In genomic region chr5:37091171-37091628, GRCm38 (mm10) we compare ENCODE assay signal across 8 mouse cellular contexts. TPM values are rescaled to one million over a fixed set of nuclear protein-coding genes. Genes with fewer than 3 reads are reported as not detected.
DNase-seq lines count a peak whose midpoint lies in the region; ATAC-seq lines count a peak whose summit lies in the region.

No protein-coding gene starts in this region.

- DNase-seq in lung, postnatal 10 days = no peak
- DNase-seq in cerebellum, postnatal 10 days = peak; percentile 76 to 81
- peak; percentile 65 for DNase-seq in hindbrain, embryonic 14.5 days (ENCODE audit: low spot score)
- no peak for DNase-seq in gastrocnemius, adult 8-10 months (ENCODE audit: low spot score in 2 of 2)
- no peak for DNase-seq in right cerebral cortex, postnatal 36 days (ENCODE audit: low spot score in 2 of 2)
- DNase-seq in spleen, postnatal 14 days (ENCODE audit: low spot score in 2 of 2) = no peak

- peak overlapping the region; percentile 41 for H3K4me2 ChIP-seq in lung, embryonic 16.5 days (ENCODE audit: low read depth, low read length)
- peak overlapping the region; percentile 57 for H3K4me2 ChIP-seq in hindbrain, embryonic 14.5 days (replicated peaks)
- peak overlapping the region; percentile 36 for H3K4me2 ChIP-seq in neural tube, embryonic 14.5 days (ENCODE audit: low read depth, low read length)

- peaks cover 31% of the 10 kb centered on the region for H3K27me3 ChIP-seq in lung, embryonic 16.5 days (ENCODE audit: control insufficient read depth, insufficient read depth, low read depth, low read length)
- H3K27me3 ChIP-seq in hindbrain, embryonic 14.5 days (ENCODE audit: control insufficient read depth, insufficient read depth, low read length) = peaks cover 25% of the 10 kb centered on the region
- peaks cover 6% of the 10 kb centered on the region; the same call in 1 of the 2 replicates for H3K27me3 ChIP-seq in neural tube, embryonic 14.5 days (ENCODE audit: control insufficient read depth, insufficient read depth, low read length)

- no peak for ATAC-seq in lung, embryonic 16.5 days (ENCODE audit: low read depth)
- ATAC-seq in hindbrain, embryonic 14.5 days (ENCODE audit: low FRiP score) = peak; percentile 74
- ATAC-seq in neural tube, embryonic 14.5 days (ENCODE audit: low read depth) = peak; percentile 72

- 0 out of 2 replicates have a peak, but pooled peaks cover 3% of the 10 kb centered on the region for H3K4me1 ChIP-seq in lung, embryonic 16.5 days (replicated peaks; ENCODE audit: control insufficient read depth, insufficient read depth, low read length)
- peaks cover 6% of the 10 kb centered on the region for H3K4me1 ChIP-seq in hindbrain, embryonic 14.5 days (replicated peaks; ENCODE audit: control insufficient read depth, insufficient read depth, low read length)
- peaks cover 7% of the 10 kb centered on the region; the same call in 1 of the 2 replicates for H3K4me1 ChIP-seq in neural tube, embryonic 14.5 days (ENCODE audit: control insufficient read depth, insufficient read depth, low read length)

- H3K9me3 ChIP-seq in lung, embryonic 16.5 days (ENCODE audit: control insufficient read depth, low read length) = no peaks in the 10 kb centered on the region
- no peaks in the 10 kb centered on the region for H3K9me3 ChIP-seq in hindbrain, embryonic 14.5 days (ENCODE audit: control insufficient read depth, low read length)
- H3K9me3 ChIP-seq in neural tube, embryonic 14.5 days (ENCODE audit: control insufficient read depth, low read length) = no peaks in the 10 kb centered on the region

- H3K27ac ChIP-seq in lung, embryonic 16.5 days (ENCODE audit: low read length) = no peak overlapping the region
- H3K27ac ChIP-seq in hindbrain, embryonic 14.5 days = no peak overlapping the region
- H3K27ac ChIP-seq in neural tube, embryonic 14.5 days (ENCODE audit: low read depth, low read length) = no peak overlapping the region

- peak overlapping the region; percentile 24; the same call in 1 of the 2 replicates for H3K9ac ChIP-seq in lung, embryonic 16.5 days (ENCODE audit: low read length)
- peak overlapping the region; percentile 47 for H3K9ac ChIP-seq in hindbrain, embryonic 14.5 days
- H3K9ac ChIP-seq in neural tube, embryonic 14.5 days (replicated peaks; ENCODE audit: low read depth, low read length) = peak overlapping the region; percentile 25

- H3K4me3 ChIP-seq in lung, embryonic 16.5 days (ENCODE audit: low read length) = peak overlapping the region; percentile 24
- peak overlapping the region; percentile 20 for H3K4me3 ChIP-seq in hindbrain, embryonic 14.5 days (replicated peaks; ENCODE audit: low read length)
- H3K4me3 ChIP-seq in neural tube, embryonic 14.5 days (ENCODE audit: low read depth, low read length) = peak overlapping the region; percentile 4; the same call in 1 of the 2 replicates

- no peaks in the 10 kb centered on the region for H3K36me3 ChIP-seq in lung, embryonic 16.5 days (ENCODE audit: control insufficient read depth, insufficient read depth, low read length)
- peaks cover 5% of the 10 kb centered on the region; the same call in 1 of the 2 replicates for H3K36me3 ChIP-seq in hindbrain, embryonic 14.5 days (replicated peaks; ENCODE audit: control insufficient read depth, insufficient read depth)
- no peaks in the 10 kb centered on the region for H3K36me3 ChIP-seq in neural tube, embryonic 14.5 days (ENCODE audit: control insufficient read depth, insufficient read depth, low read length)

- WGBS in lung, embryonic 16.5 days = 1% methylated on average over 47 of the region's 47 CpGs
- WGBS in hindbrain, embryonic 14.5 days = under 1% methylated on average over 47 of the region's 47 CpGs
- 1% methylated on average over 47 of the region's 47 CpGs for WGBS in neural tube, embryonic 14.5 days

RNA-seq across cellular contexts. Expression of gene Gm1043, which starts 6.0 kb away (rescaled TPM):
- polyA plus RNA-seq in lung, embryonic 16.5 days (2015; fragmentation: Nextera tagmentation; extraction: Ambion mirVana) = not detected in 2 replicates
- polyA plus RNA-seq in hindbrain, embryonic 14.5 days (2014; fragmentation: Nextera tagmentation; extraction: Ambion mirVana) = 1.7 and 2.0 TPM in 2 replicates
- 2.0 and 2.6 TPM in 2 replicates for polyA plus RNA-seq in neural tube, embryonic 14.5 days (2014; fragmentation: Nextera tagmentation; extraction: Ambion mirVana)
- not detected for total RNA-seq in gastrocnemius, adult 8-10 months (2022)

Comparison
In these comparisons a context has a peak if more than half of its experiments do, and no peak if none do; other contexts are left out.
1. DNase-seq: peak in cerebellum, postnatal 10 days (2 of 2) and hindbrain, embryonic 14.5 days (single experiment); none in lung, postnatal 10 days (single experiment), gastrocnemius, adult 8-10 months (0 of 2), right cerebral cortex, postnatal 36 days (0 of 2) and spleen, postnatal 14 days (0 of 2).
2. Peak in every context shown above with its lines, with median percentiles within 50 percentile points of each other: H3K4me2 ChIP-seq, H3K4me3 ChIP-seq and H3K9ac ChIP-seq.